Comparison of ENCODE assay signal across 13 mouse cellular contexts in genomic region chr2:110373186-110373585, GRCm38 (mm10). TPM values are rescaled to one million over a fixed set of nuclear protein-coding genes. Genes with fewer than 3 reads are reported as not detected.
"Had no signal": no experiment of that assay in that cellular context is flagged by ENCODE, and none has a peak within 500 bp of the region (broad histone marks: within the 10 kb centered on the region; RNA-seq: fewer than 3 reads in every experiment).

No protein-coding gene starts in this region.

- H3K27me3 ChIP-seq: liver, embryonic 15.5 days; neural tube, embryonic 13.5 days had no signal

- H3K4me2 ChIP-seq: liver, embryonic 11.5 days; liver, embryonic 15.5 days; neural tube, embryonic 13.5 days had no signal

- DNase-seq: kidney, adult 8-10 months; kidney, postnatal 4 days; retina, postnatal 1 day; right cerebral cortex, postnatal 4 days; spleen, adult 18-20 months; thymus, postnatal 4 days had no signal

- H3K4me1 ChIP-seq: limb, embryonic 10.5 days; liver, embryonic 15.5 days; neural tube, embryonic 13.5 days had no signal

- H3K27ac ChIP-seq: layer of hippocampus, adult 2 months; limb, embryonic 10.5 days; liver, embryonic 15.5 days; neural tube, embryonic 13.5 days had no signal

- H3K9ac ChIP-seq: liver, embryonic 15.5 days; neural tube, embryonic 13.5 days had no signal

- ATAC-seq: intestine, postnatal 0 days had no signal

- H3K4me3 ChIP-seq: layer of hippocampus, adult 2 months; limb, embryonic 10.5 days; liver, embryonic 15.5 days; neural tube, embryonic 13.5 days had no signal

- H3K36me3 ChIP-seq: limb, embryonic 10.5 days; liver, embryonic 15.5 days; neural tube, embryonic 13.5 days had no signal

- H3K9me3 ChIP-seq: limb, embryonic 10.5 days; liver, embryonic 15.5 days; neural tube, embryonic 13.5 days had no signal

RNA-seq across cellular contexts. Expression of gene Fibin, which starts 10.2 kb away (rescaled TPM):
- total RNA-seq: megakaryocyte-erythroid progenitor cell, adult 5-6 weeks had no signal

RNA-seq across cellular contexts. Expression of gene Bbox1, which starts 58.8 kb away (rescaled TPM):
- total RNA-seq: megakaryocyte-erythroid progenitor cell, adult 5-6 weeks had no signal
- polyA plus RNA-seq: neural tube, embryonic 13.5 days had no signal
